Mouse (Mus musculus): ENCODE measurements at regions not wholly inside any gene's neighbourhood (a gene's known extent, or its start where the extent isn't known, plus 50 kb on each side); places are given as distances from the start of the nearest gene placed in this dataset.

DNA sequence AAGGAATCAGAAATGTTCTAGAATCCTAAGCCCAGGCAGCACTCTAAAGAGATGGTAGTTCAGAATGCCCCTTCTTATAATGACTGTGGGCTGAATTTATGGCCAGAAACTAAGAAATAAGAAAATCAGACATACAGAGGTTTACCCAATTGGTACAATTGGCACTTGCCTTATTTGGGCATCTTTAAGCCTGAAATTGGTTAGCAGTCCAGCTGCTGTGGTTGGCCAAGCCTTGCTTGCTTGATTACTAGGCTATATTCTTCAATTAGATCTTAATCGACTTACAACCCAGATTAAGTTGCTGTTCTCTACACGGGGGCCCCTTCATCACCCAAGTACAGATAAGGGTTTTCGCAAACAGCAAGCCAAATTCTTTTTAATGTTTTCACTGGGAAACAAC lies 60.1 kb upstream of the Thbs1 start:
- Histone ChIP-seq H3K4me3 (ENCODE audit: low read depth, low read length) (no peak overlapping the region), H3K36me3 (replicated peaks; ENCODE audit: insufficient read depth, low read length) (no peaks in the 10 kb centered on the region), H3K4me2 (ENCODE audit: low read depth, low read length) (no peak overlapping the region), H3K27me3 (ENCODE audit: insufficient read depth, low read length) (no peaks in the 10 kb centered on the region), H3K9me3 (ENCODE audit: low read length) (no peaks in the 10 kb centered on the region), H3K4me1 (ENCODE audit: insufficient read depth) (no peaks in the 10 kb centered on the region), H3K27ac (ENCODE audit: low read depth) (no peak overlapping the region), H3K9ac (replicated peaks) (no peak overlapping the region)
- no peak for TF ChIP-seq EP300 (IDR thresholded peaks at IDR 0.05; ENCODE audit: low read depth)
- TF ChIP-seq CTCF (IDR thresholded peaks at IDR 0.05; ENCODE audit: low read depth) = no peak
- DNase-seq = no peak
- ATAC-seq = no peak
- 84% methylated on average over 3 of the region's 3 CpGs for WGBS (ENCODE audit: insufficient replicate concordance)

GRCm38 (mm10) chr2:118053512-118053911 lies 58.2 kb upstream of the Thbs1 start:
- Histone ChIP-seq H3K4me1 (ENCODE audit: insufficient read depth) (no peaks in the 10 kb centered on the region), H3K4me3 (ENCODE audit: low read depth, low read length) (no peak overlapping the region), H3K9me3 (ENCODE audit: low read length) (no peaks in the 10 kb centered on the region), H3K4me2 (ENCODE audit: low read depth, low read length) (no peak overlapping the region), H3K27me3 (ENCODE audit: insufficient read depth, low read length) (no peaks in the 10 kb centered on the region), H3K27ac (ENCODE audit: low read depth) (no peak overlapping the region), H3K36me3 (replicated peaks; ENCODE audit: insufficient read depth, low read length) (no peaks in the 10 kb centered on the region), H3K9ac (replicated peaks) (no peak overlapping the region)
- ATAC-seq (no peak), DNase-seq (no peak)
- TF ChIP-seq EP300 (IDR thresholded peaks at IDR 0.05; ENCODE audit: low read depth) = no peak
- no peak for TF ChIP-seq CTCF (IDR thresholded peaks at IDR 0.05; ENCODE audit: low read depth)
- 78% methylated on average over 4 of the region's 4 CpGs for WGBS (ENCODE audit: insufficient replicate concordance)

DNA sequence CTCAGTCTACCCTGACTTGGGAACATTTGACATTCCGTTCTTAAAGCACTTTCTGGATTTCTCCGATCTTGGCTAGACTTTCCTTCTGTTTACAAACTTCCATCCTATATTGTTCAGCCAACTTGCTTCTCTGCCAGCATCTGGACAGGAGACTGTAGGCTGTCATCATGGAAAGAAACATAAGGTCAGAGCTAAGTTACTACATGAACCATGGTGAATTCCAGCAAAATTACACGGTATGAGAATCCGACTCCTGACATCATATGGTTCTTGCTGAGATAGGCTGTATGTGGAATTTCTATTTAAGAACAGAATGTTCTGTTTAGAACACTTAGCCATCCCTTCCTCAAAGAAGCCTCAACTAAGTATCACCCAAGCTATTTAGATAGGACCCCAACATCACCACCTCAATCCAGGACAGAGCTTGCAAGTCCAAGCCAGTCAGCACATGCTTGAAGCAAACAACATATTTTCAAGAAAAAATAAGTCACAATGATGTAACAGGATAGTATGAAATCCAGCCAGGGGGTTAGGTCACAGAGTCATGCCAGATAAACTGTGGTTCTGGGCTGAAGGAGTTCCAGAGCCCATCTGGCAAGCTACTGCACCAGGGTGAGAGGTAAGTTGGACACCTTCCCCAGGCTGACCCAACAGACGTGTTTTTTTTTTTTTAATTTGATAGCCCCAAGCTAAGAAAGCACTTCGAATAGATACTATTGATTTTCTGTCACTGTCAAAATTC lies 52.9 kb upstream of the Thbs1 start:
- WGBS (ENCODE audit: insufficient replicate concordance) = 81% methylated on average over 6 of the region's 6 CpGs
- no peak overlapping the region for H3K27ac ChIP-seq (ENCODE audit: low read depth)

DNA sequence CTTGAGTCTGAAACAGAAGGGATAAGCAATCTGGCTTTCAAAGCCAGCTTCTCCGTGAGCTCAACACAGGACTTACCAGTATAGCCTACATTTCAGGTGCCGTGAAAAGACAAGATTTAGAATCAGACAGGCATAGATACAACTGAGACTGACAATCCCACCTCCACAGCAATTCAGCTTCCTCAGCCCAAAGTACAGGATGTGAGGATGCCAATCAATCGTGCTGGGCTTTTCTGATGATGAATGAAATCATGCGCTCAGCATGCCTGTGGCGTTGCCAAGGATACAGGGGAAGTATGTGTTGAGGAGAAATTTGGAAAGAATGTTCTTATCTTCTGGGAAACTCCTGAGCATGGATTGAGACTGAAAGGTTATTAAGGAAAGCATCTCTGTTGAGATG lies 50.4 kb upstream of the Thbs1 start:
- H3K27ac ChIP-seq (ENCODE audit: low read depth) = no peak overlapping the region
- H3K9ac ChIP-seq (replicated peaks) = no peak overlapping the region
- no peaks in the 10 kb centered on the region for H3K36me3 ChIP-seq (replicated peaks; ENCODE audit: insufficient read depth, low read length)
- ATAC-seq (no peak), DNase-seq (no peak)
- H3K9me3 ChIP-seq (ENCODE audit: low read length) = no peaks in the 10 kb centered on the region
- no peak for TF ChIP-seq EP300 (IDR thresholded peaks at IDR 0.05; ENCODE audit: low read depth)
- 81% methylated on average over 5 of the region's 5 CpGs for WGBS (ENCODE audit: insufficient replicate concordance)
- no peak overlapping the region for H3K4me2 ChIP-seq (ENCODE audit: low read depth, low read length)
- H3K4me3 ChIP-seq (ENCODE audit: low read depth, low read length) = no peak overlapping the region
- H3K4me1 ChIP-seq (ENCODE audit: insufficient read depth) = no peaks in the 10 kb centered on the region
- H3K27me3 ChIP-seq (ENCODE audit: insufficient read depth, low read length) = no peaks in the 10 kb centered on the region

More for the DNA sequence above, 52.9 kb upstream of the Thbs1 start:
- no peaks in the 10 kb centered on the region for H3K36me3 ChIP-seq (replicated peaks; ENCODE audit: insufficient read depth, low read length)
- ATAC-seq (no peak), DNase-seq (no peak)
- H3K9ac ChIP-seq (replicated peaks) = no peak overlapping the region
- no peaks in the 10 kb centered on the region for H3K4me1 ChIP-seq (ENCODE audit: insufficient read depth)
- H3K4me2 ChIP-seq (ENCODE audit: low read depth, low read length) = no peak overlapping the region
- H3K9me3 ChIP-seq (ENCODE audit: low read length) = no peaks in the 10 kb centered on the region
- TF ChIP-seq EP300 (IDR thresholded peaks at IDR 0.05; ENCODE audit: low read depth) = peak; percentile 39; the same call in 1 of the 2 replicates
- no peak for TF ChIP-seq CTCF (IDR thresholded peaks at IDR 0.05; ENCODE audit: low read depth)
- H3K27me3 ChIP-seq (ENCODE audit: insufficient read depth, low read length) = no peaks in the 10 kb centered on the region
- H3K4me3 ChIP-seq (ENCODE audit: low read depth, low read length) = no peak overlapping the region

Measured in liver, postnatal 0 days (tissue).